Mouse (Mus musculus) c-Kit-positive CD71-positive TER-119-positive erythroid progenitor cells, embryonic 14.5 days (primary cell): ENCODE data around the gene Rpl7l1.
"Not testable (repeated sequence)": the region's sequence is repeated elsewhere in the genome, so short reads cannot be mapped to it uniquely, and the experiment has no call there.

Experiments
- DNase-seq: peaks from one replicate; pipeline ENCODE4 v3.0.0-alpha.2; 2013; ENCODE audit warnings: low spot score

The Rpl7l1 gene

GRCm38 (mm10) chr17:46782341-46783221 lies at the start of gene Rpl7l1:
Rpl7l1 (minus strand) TSS chr17:46782672.
- peak; percentile 93 for DNase-seq

- no peak for DNase-seq
These were observed 47.5 kb upstream of the Rpl7l1 start for GRCm38 (mm10) chr17:46829856-46830535.

GRCm38 (mm10) chr17:46828935-46829334 lies 46.5 kb upstream of the Rpl7l1 start:
- no peak for DNase-seq

- DNase-seq, result no peak
These were observed 40.6 kb upstream of the Rpl7l1 start for GRCm38 (mm10) chr17:46823091-46823490.

- DNase-seq, result no peak
These were observed 38.2 kb upstream of the Rpl7l1 start for GRCm38 (mm10) chr17:46820628-46821027.

- peak; percentile 48 for DNase-seq
These were observed 35.3 kb upstream of the Rpl7l1 start for GRCm38 (mm10) chr17:46817734-46818158.

GRCm38 (mm10) chr17:46816306-46816705 lies 33.8 kb upstream of the Rpl7l1 start:
- no peak for DNase-seq

- no peak for DNase-seq
These were observed 32.0 kb upstream of the Rpl7l1 start for GRCm38 (mm10) chr17:46814497-46814896.

GRCm38 (mm10) chr17:46813637-46814036 lies 31.2 kb upstream of the Rpl7l1 start:
- no peak for DNase-seq

GRCm38 (mm10) chr17:46812442-46812841 lies 30.0 kb upstream of the Rpl7l1 start:
- no peak for DNase-seq

GRCm38 (mm10) chr17:46810672-46811071 lies 28.2 kb upstream of the Rpl7l1 start:
- DNase-seq, result no peak

GRCm38 (mm10) chr17:46809131-46809830 lies 26.8 kb upstream of the Rpl7l1 start:
- DNase-seq, result no peak

- no peak for DNase-seq
These were observed 25.9 kb upstream of the Rpl7l1 start for GRCm38 (mm10) chr17:46808376-46808775.

- no peak for DNase-seq
These were observed 19.3 kb upstream of the Rpl7l1 start for GRCm38 (mm10) chr17:46801761-46802160.

GRCm38 (mm10) chr17:46799680-46800079 lies 17.2 kb upstream of the Rpl7l1 start:
- DNase-seq, result no peak

- DNase-seq, result no peak
These were observed 14.9 kb upstream of the Rpl7l1 start for GRCm38 (mm10) chr17:46797386-46797785.

- DNase-seq, result no peak
These were observed 14.3 kb upstream of the Rpl7l1 start for GRCm38 (mm10) chr17:46796743-46797142.

GRCm38 (mm10) chr17:46792963-46793362 lies 10.5 kb upstream of the Rpl7l1 start:
- no peak for DNase-seq

GRCm38 (mm10) chr17:46787974-46788373 lies 5.5 kb upstream of the Rpl7l1 start:
- not testable (repeated sequence) for DNase-seq

GRCm38 (mm10) chr17:46786952-46787351 lies 4.5 kb upstream of the Rpl7l1 start:
- peak; percentile 57 for DNase-seq

GRCm38 (mm10) chr17:46783222-46783565 lies 722 bp upstream of the Rpl7l1 start:
- DNase-seq, result no peak

- no peak for DNase-seq
These were observed 596 bp downstream of the Rpl7l1 start for GRCm38 (mm10) chr17:46781876-46782275.

- DNase-seq, result no peak
These were observed 6.4 kb downstream of the Rpl7l1 start for GRCm38 (mm10) chr17:46776087-46776486.
